Mouse (Mus musculus) liver, embryonic 14.5 days (tissue): ENCODE data around the gene Ank.

Experiments
- CTCF ChIP-seq: IDR thresholded peaks from 2 replicates; pipeline ENCODE4 v1.5.1; 2016; ENCODE audit warnings: antibody characterized with exemption, low read depth, control low read depth
- EP300 ChIP-seq: IDR thresholded peaks from 2 replicates; pipeline ENCODE4 v1.6.1; 2016; ENCODE audit warnings: antibody characterized with exemption, low read depth

GRCm38 (mm10) chr15:27574992-27575781, 108.7 kb downstream of the Ank start:
- no peak for TF ChIP-seq CTCF
- no peak for TF ChIP-seq EP300
